Mouse (Mus musculus): ENCODE results near the gene 4921536K21Rik. TPM values are rescaled to one million over a fixed set of nuclear protein-coding genes. Genes with fewer than 3 reads are reported as not detected.
"Not testable (repeated sequence)": the region's sequence is repeated elsewhere in the genome, so short reads cannot be mapped to it uniquely, and the experiment has no call there.

The 4921536K21Rik gene
- polyA plus RNA-seq (2017; shearing (Covaris generic)): not detected

DNA sequence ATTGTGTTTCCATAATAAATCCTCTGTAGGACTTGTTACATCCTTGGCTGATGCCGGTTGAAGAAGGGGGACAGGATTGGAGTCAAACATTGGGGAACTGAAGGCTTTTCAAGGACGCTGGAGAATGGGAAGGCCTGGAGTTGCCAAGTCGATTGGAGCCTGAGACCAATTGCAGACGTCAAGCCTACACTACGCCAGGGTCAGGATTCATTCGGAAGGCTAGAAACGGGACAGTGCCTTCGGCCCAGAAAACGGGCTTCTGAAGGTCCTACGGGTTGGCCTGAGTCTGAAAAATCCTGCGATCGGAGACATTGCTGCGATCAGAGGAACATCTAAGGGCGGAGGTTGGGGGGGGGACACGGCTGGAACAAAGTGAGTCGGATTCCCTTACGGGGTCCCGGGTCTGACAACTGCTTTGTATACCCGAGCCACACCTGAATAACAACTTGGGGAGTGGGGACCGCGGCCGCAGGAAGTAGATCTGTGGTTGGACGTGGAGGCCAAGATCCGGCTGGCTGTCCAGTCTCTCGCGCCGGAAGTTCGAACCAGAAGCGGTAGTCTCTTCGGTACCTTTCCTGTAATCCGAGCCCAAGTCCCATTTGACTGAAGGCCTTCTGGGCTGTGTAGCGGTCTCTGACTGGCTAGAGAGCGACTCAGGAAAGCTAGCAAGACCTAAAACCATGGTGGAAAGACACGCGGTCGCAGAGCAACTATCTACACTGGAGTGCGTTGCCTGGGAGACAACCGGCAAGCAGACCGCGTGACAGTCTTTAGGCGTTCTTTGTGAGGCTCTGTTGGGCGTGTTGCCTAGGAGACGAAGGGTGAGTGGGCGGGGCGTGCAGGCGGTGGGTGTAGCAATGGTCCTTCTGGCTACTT, at the start of gene 4921536K21Rik, which contains the start of gene Dusp18:
TSS of gene 4921536K21Rik (minus strand) at position 693 of the 876 bp plus-strand sequence.
TSS of gene Dusp18 (plus strand) at position 835 of the 876 bp plus-strand sequence.
- ATAC-seq: peak; percentile 97

DNA sequence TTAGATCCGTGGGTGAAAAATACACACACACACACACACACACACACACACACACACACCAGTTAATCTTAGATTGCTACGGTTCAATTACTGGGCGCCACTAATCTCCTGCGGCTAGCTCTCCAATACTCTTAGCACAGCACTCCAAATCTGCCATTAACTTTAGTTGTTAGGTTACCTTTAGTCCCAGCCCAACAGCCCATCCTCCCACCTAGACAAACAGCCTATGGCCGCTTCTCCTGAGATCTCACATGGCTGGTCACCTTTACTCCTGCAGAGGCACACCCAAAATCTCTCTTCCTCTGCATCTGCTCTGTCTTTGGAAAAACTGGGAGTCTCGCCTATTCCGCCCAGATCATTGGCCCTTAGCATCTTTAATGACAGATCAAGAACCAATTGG, 46.5 kb upstream of the 4921536K21Rik start:
- no peak for ATAC-seq

DNA sequence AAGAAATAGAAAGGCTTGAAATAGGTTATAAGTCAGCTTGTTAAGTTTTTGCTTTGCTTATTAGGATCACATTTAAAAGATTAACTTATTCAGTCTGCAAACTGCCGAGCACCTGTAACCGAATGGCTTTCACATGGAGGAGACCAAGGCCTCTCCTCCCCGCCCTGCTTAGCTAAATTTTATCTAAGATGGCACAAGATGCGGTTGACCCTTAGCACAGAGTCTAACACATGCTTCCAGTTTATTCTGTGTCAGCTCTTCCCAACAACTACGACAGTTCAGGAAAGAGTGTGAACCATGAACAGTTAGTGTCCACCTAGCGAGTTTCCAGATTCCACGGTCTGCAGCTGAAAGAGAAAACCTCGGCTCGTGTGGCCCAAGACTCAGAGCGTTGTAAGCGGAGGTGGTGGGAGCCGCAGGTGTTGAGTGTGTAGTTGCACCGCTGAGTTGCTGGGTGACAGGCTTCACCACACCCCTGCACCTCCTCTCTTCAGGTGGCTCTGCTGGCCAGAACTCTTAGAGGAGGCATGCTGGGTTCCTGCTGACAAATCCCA, 42.5 kb upstream of the 4921536K21Rik start:
- ATAC-seq: no peak

DNA sequence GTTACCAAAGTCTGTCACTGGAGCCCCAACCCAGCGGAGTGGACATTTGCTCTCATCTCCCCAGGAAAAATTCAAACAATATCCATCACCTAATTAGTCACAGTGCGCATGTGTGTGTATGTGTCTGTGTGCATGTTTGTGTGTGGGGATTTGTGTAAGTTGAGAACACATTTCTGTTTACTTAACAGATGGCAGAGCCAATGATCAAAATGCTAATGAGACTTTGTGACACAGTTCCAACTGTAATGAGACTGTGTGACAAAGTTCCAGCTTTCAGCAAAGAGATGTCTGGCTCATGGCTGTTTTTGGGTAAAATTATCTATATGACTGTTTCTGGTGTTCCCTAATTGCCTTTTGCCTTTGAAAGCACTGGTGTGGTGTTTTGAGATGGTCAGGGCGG, 41.4 kb upstream of the 4921536K21Rik start:
- ATAC-seq: no peak

DNA sequence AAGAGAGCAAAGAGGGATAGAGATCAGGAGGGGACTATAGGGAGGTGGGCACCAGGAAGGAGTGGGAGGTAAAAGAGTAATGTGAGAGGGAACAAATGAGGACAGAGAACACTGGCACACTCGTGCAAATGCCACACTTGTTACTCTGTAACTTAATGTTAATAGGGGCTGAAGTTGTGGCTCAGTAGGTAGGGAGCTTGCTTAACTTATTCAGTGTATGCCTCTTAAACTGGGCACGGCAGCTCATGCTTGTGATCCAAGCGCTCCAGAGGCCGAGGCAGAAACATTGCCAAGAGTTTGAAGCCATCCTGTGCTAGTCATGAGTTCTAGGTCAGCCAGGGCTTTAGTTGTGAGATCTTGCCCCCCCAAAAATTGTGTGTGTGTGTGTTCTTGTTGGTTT, 40.2 kb upstream of the 4921536K21Rik start:
- ATAC-seq: no peak

DNA sequence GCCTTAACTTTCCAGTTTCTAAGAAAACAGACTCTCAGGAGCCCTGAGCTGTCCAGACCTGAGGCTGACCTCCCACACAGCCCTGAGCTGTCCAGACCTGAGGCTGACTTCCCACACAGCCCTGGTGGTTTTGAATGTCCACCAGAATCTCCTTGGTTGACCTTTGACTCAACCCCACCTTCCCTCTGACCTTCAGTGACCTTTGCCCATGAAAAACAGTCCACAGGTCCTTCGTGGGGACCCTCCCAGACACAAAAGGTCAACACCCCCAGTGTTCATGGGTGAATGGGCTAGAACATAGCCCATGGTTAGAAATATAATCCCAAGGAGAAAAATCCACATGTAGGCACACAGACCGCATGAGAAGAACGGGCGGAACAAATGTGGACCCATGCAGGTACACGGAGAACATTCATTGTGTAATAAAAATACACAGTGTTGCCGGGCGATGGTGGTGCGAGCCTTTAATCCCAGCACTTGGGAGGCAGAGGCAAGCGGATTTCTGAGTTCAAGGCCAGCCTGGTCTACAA, 38.9 kb upstream of the 4921536K21Rik start:
- no peak for ATAC-seq

DNA sequence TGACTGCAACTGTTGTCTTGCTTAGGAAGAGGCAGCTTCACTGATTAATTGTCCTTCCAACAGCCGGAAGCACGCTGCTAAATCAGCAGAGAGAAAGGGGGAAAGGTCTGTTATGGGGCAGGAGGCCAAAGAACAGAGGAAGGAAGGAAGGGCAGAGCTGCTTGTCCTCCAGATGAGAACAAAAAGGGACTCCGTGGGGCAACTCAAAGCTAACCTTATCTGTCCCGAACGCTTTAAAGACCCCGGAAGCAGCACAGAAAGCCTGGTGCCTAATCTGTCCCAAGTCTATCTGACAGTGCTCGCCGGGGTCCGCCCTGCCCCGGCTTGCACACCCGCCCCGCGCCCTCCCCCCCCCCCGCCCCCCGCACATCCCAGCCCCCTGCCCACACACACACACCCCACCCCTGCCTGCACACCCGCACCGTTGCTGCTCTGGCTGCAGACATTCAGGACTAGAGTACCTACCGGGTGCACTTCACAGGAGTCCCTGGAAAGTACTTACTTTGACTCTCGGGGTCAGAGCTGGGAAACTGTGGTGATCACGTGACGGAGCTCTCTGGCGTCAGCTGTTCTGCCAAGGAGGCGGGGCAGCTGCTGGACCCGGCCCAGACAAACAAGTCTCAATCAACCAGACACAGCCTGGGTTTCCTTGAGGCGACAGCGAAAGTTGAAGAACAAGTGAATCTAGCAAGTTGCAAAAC, 36.8 kb upstream of the 4921536K21Rik start, which contains the start of gene Tcn2:
TSS of gene Tcn2 (minus strand) at position 649 of the 701 bp plus-strand sequence.
- peak; percentile 90 for ATAC-seq

DNA sequence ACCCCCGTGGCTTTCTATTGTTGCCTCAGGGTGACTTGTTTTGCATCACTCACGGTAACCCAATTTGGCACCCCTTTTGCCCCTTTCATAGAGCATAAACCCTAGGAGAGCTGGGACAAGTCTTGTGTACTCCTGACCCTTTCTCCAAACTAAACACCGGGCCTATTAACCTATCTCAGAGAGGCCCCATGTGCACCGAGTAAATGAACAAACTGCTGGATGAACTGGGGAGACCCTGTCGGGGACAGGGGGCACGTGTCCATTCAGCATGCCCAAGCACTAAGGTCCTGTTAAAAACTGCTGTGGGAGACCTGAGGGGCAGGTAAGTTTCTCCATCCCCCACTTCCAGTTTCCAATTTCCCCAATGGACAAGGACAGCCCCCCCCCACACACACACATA, 36.0 kb upstream of the 4921536K21Rik start:
- ATAC-seq: no peak

DNA sequence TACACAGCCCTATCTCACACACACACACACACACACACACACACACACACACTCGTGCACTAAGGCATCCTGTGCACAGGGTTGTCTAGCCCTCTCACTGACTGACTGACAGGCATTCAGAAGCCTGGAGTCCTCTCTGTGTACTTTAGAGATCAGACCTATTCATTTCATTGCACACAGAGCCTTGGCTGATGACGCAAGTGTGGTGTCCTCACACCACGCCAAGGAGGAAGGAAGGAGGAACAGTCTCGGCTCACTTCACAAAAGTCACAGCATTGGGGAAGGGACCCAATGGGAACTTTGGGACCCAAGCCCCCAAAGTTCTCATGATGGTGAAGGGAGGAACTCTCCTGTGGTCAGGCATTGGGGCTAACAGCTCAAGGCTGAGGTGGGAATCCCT, 35.1 kb upstream of the 4921536K21Rik start:
- ATAC-seq: no peak

DNA sequence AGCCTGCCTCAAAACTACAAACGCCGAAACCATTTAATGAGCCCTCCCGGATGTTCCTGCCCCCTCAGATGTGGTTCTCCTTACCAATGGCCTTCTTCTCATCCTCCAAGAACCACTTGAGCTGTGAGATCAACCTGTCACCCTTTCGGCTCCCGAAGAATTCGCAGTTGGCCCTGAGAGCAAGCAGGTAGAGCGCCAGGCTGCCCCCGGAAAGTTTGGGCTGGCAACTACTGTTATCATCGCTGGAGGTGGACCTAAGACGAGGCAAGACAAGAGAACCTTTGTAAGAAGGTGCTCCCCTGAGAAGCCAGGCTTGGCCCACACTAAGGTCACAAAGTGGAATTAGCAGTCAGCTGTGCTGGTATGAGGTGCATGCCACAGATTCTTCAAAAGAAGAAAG, 31.0 kb upstream of the 4921536K21Rik start:
- no peak for ATAC-seq

DNA sequence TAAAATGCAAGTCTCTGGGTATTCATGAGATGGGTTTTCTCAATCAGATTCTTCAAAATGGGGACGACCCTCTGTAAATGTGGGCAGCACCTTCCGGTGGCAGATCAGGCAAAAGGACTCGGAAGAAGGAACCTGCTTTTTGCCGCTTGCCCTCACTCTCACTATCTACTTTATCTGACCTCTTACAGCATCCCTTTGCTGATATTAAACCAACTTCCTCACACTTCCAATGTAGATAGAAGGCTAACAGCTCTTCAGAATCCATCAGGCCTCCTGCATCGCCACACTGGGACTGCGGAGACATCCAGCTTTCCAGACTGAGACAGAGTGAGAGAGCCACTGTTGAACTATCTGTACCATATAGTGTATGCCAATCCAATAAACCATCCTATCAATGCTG, 27.8 kb upstream of the 4921536K21Rik start:
- ATAC-seq: no peak

DNA sequence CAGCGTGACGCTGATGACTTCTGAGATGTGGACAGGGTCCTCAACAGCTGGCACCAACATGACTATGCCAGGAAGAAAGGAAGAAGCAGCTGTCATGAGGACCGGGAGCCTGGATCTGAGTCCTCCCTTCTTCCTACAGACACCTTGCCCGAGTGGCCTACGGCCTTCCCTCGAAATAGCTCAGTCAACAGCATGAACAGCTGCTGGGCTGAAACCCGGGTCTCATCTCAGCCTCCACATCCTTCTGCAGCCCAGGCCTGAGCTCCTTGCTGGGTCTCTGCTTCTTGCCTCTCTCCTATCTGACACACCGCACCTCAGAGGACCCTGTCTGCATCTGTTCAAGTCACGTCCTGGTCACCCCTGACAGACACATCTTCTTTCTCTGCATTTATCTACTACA, 27.2 kb upstream of the 4921536K21Rik start:
- ATAC-seq: no peak

DNA sequence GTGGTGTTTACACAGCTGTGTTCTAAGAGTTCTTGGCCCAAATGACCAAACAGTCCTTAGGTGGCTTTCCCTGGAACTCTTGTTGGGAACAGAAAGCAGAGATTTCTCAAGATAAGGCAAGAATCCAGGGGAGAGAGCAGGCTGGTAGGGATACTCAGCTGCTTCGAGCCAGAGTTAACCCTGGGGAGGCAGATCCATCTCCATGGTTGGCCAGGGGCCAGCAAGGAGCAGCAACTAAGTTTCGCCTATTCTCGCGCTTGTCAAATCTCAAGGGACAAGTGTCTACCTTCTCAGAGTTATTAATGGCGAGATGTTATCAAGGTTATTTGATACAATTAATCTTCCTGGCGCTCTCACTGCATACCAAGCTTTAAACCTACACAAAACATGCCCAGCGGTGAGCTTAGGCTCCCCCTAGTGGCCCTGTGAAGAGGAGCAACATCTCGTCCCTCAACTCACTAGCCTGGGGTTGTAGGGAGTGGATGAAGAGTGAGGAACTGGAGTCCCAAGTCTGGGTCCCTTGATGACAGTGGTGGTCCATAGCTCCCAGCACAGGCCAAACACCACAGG, 26.5 kb upstream of the 4921536K21Rik start:
- peak; percentile 80 for ATAC-seq

DNA sequence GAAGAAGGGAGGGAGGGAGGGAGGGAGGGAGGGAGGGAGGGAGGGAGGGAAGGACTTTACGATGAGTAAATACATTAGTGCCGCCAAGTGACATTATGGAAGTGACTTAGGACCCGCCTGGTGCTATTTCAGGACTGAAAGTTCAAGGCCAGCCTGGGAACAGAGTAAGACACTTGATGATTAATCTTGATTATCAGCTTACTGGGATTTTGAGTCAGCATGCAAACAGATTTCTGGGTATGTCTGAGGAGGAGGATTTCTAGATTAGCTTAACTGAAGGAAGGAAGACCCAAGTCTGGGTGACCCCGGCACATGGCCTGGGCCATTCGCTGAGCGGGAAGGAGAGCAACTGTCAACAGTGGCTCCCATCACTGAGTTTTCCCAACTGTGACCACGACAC, 25.6 kb upstream of the 4921536K21Rik start:
- ATAC-seq: no peak

DNA sequence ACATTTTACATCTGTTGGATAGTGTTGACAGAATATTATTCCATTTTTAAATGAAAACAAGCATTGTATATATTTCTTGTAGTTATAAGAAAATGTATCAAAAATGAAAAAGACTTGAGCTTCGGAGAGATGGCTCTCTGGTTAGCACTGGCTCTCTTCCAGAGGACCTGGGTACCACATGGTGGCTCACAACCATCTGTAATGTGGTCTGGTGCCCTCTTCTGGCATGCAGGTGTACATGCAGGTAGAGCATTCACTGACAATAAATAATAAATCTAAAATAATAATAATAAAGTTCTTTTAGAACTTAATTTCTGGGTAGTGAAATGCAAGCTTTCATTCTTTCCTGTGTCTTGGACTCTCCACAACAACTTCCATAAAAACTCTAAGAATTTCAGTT, 23.8 kb upstream of the 4921536K21Rik start:
- ATAC-seq: no peak

DNA sequence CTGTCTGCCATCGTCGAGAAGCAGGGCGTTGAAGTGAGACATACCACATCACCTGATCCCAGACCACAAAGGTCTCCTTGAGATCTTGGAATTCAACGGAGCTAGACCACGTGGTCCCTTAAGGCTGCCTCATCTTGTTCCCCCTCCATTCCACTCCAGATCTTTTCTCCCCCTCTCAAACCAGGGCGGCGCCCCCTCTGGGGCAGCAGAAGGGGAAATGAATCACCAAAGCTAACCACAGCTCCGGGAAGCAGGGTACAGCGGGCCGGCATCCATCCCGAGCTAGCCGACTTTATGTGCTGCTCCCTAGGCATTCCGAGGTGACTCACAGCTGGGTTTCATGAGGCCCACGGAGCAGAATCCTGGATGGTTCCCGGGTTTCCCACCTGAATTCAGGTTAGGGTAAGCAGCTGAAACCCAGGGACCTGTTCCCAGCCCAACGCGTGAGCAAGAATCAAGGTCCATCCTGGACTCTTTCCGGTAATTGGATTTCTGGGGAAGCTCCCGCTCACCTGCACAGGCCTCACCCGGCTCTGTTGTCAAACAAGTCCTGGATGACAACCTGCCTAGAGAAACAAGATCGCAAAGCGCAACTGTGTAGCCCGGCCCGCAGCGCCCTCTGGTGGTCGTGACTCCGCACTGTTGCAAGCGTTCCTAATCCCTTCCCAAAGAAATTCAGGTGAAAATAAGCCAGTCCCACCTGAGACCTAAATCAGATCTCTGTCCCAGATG, 19.4 kb upstream of the 4921536K21Rik start, which contains the start of gene Slc35e4:
TSS of gene Slc35e4 (minus strand) at position 556 of the 732 bp plus-strand sequence.
- ATAC-seq: peak; percentile 62

DNA sequence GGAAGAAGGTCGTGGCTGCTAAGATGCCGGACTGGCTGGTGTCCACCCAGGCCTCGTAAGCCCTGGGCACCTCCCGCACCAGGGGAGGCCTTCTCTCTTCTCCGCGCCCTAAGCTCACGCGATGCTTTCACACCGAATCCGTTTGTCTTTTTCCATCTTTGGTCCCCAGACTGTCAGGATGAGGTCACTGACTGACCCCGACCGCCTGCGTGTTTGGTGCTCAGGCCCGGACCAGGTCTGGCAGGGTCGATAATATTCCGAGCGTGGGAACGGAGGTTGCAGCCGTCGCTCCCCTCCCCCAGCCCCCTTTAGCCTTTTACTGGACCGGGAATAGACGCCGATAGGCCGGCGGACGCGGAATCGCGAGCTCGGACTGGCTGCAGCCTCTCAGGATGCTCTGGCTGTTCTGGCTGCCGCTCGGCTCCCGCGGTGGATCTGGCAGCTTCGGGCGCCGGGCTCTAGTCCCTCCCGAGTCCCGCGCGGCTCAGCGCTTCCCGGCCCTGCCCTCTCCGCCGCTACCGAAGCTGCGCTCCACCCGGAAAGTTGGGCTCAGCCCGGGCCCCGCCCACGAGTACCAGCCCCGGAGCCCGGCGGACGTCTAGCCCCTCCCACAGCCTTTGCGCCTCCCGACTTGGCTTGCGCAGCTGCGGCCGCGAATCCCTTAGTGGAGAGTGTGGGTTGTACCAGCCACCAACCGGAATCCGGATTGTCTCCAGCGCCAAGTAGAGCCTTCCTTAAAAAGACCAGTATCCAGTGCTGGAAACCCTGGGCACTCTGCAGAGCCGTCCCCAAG, 18.6 kb upstream of the 4921536K21Rik start:
- ATAC-seq: peak; percentile 80

DNA sequence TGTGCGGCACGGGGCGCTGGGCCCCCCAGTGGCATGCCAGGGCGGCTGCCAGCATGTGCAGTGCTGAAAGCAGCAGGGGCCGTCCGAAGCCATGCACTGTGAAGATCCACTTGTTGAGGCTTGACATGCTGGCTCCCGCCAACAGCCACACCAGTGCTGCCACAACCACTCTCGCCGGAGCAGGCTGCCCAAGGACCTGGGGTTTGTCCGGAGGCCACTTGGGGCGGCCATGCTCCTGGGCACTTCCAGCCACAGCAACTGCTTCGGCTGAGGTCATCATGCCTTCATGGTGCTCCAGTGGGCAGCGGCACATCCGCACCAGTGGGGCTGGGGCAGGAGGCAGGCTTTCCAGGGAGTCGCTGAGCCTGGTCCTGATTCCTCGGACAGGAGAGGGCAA, 18.0 kb upstream of the 4921536K21Rik start:
- no peak for ATAC-seq

DNA sequence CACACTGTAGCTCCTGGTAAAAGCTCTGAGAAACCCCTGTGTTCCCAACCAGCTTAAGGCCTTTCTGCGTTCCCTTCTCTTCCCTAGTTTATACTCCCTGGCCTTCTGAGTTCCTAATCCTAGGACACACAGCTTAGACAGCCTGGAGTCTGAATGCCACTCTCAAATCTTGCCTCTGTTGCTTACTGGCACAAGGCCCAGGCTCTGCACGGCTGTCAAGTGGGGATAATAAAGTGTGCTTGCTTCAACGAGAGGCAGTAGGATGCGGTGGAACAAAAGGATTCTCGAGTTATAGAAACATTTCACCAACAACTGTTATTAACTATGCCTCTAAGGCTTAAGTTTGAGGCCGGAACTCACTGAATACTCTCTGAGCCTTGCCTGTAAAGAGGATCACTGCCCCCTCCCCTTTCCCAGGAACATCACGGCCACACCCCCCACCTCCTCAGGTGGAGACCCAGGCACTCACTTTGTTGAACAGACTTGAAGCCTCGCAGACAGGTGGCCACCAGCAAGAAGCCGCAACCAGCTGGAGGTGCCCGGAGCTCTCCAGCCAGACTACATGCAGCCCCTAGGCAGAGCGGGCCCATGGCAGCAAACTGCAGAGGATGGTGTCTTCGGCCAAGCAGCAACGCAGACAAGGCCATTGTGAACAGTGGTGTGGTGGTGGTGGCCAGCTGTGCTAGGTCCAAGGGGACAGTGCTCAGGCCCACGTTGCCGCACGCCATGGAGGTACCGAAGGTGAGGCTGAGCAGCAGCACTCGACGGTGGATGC, 17.4 kb upstream of the 4921536K21Rik start:
- ATAC-seq: no peak

DNA sequence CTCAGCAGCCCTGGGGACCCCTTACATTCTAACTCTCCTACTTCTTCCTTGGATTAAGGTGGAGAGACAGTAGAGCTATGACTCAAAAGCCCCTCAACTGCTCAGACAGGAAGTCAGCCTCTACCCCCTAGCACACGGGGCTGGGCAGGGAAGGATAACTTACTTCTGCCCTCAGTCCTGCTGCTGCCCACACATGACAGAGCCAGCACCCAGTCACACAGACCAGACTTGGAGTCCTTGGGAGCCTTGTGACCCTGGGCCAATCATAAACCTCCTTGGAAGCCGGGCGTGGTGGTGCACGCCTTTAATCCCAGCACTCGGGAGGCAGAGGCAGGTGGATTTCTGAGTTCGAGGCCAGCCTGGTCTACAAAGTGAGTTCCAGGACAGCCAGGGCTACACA, 16.5 kb upstream of the 4921536K21Rik start:
- not testable (repeated sequence) for ATAC-seq
